Mouse (Mus musculus): ENCODE measurements around the gene Patl2.

The Patl2 gene

GRCm38 (mm10) chr2:122172188-122172587 lies 13.8 kb downstream of the Patl2 start:
- DNase-seq (ENCODE audit: low spot score): no peak

GRCm38 (mm10) chr2:122171292-122171691 lies 14.7 kb downstream of the Patl2 start:
- DNase-seq (ENCODE audit: low spot score): no peak

- peak; percentile 32 for DNase-seq (ENCODE audit: low spot score)
Observed at GRCm38 (mm10) chr2:122164293-122164692, 21.7 kb downstream of the Patl2 start.

GRCm38 (mm10) chr2:122163430-122164195 lies 22.4 kb downstream of the Patl2 start:
- DNase-seq (ENCODE audit: low spot score): no peak

- DNase-seq (ENCODE audit: low spot score): no peak
Observed at GRCm38 (mm10) chr2:122162529-122162928, 23.5 kb downstream of the Patl2 start.

- DNase-seq (ENCODE audit: low spot score): no peak
Observed at GRCm38 (mm10) chr2:122161542-122161941, 24.4 kb downstream of the Patl2 start.

GRCm38 (mm10) chr2:122160680-122161079 lies 25.3 kb downstream of the Patl2 start, which contains the start of gene Trim69:
Trim69 (plus strand) TSS chr2:122160700.
- DNase-seq (ENCODE audit: low spot score): peak; percentile 66

- no peak for DNase-seq (ENCODE audit: low spot score)
Observed at GRCm38 (mm10) chr2:122159667-122160066, 26.3 kb downstream of the Patl2 start.

GRCm38 (mm10) chr2:122158362-122158802 lies 27.6 kb downstream of the Patl2 start:
- DNase-seq (ENCODE audit: low spot score): no peak

GRCm38 (mm10) chr2:122157561-122157960 lies 28.4 kb downstream of the Patl2 start:
- no peak for DNase-seq (ENCODE audit: low spot score)

- no peak for DNase-seq (ENCODE audit: low spot score)
Observed at GRCm38 (mm10) chr2:122156051-122156700, 29.8 kb downstream of the Patl2 start.

GRCm38 (mm10) chr2:122155292-122155691 lies 30.7 kb downstream of the Patl2 start:
- DNase-seq (ENCODE audit: low spot score): no peak

GRCm38 (mm10) chr2:122154479-122154878 lies 31.5 kb downstream of the Patl2 start:
- no peak for DNase-seq (ENCODE audit: low spot score)

GRCm38 (mm10) chr2:122153681-122154365 lies 32.2 kb downstream of the Patl2 start:
- no peak for DNase-seq (ENCODE audit: low spot score)

GRCm38 (mm10) chr2:122152850-122153249 lies 33.1 kb downstream of the Patl2 start:
- DNase-seq (ENCODE audit: low spot score): no peak

GRCm38 (mm10) chr2:122151221-122151620 lies 34.8 kb downstream of the Patl2 start:
- DNase-seq (ENCODE audit: low spot score): no peak

- DNase-seq (ENCODE audit: low spot score): no peak
Observed at GRCm38 (mm10) chr2:122149716-122150115, 36.3 kb downstream of the Patl2 start.

GRCm38 (mm10) chr2:122149316-122149715 lies 36.7 kb downstream of the Patl2 start:
- DNase-seq (ENCODE audit: low spot score): no peak

- DNase-seq (ENCODE audit: low spot score): peak; percentile 67
Observed at GRCm38 (mm10) chr2:122148242-122148917, 37.6 kb downstream of the Patl2 start.

- DNase-seq (ENCODE audit: low spot score): peak; percentile 97
Observed at GRCm38 (mm10) chr2:122147508-122148241, 38.3 kb downstream of the Patl2 start, which contains the start of gene B2m. B2m (plus strand) TSS chr2:122147686.

- DNase-seq (ENCODE audit: low spot score): peak; percentile 76
Observed at GRCm38 (mm10) chr2:122146687-122147086, 39.3 kb downstream of the Patl2 start.

All from MN1 (cell line).